Mouse (Mus musculus): Measurements from ENCODE around the gene Prr5l.

Gene Prr5l

GRCm38 (mm10) chr2:101882998-101883397 lies at the start of gene Prr5l:
Gene Prr5l, minus strand, starts transcription at chr2:101883027.
- DNase-seq (ENCODE audit: low read depth), result no peak

GRCm38 (mm10) chr2:101932169-101932936 lies 49.5 kb upstream of the Prr5l start:
- DNase-seq (ENCODE audit: low read depth), result no peak

- DNase-seq (ENCODE audit: low read depth), result no peak
Measured at GRCm38 (mm10) chr2:101925591-101926188, 42.9 kb upstream of the Prr5l start.

GRCm38 (mm10) chr2:101925183-101925582 lies 42.4 kb upstream of the Prr5l start:
- DNase-seq (ENCODE audit: low read depth), result no peak

GRCm38 (mm10) chr2:101923181-101923580 lies 40.4 kb upstream of the Prr5l start:
- no peak for DNase-seq (ENCODE audit: low read depth)

GRCm38 (mm10) chr2:101922302-101922701 lies 39.5 kb upstream of the Prr5l start:
- no peak for DNase-seq (ENCODE audit: low read depth)

GRCm38 (mm10) chr2:101920136-101920554 lies 37.3 kb upstream of the Prr5l start:
- DNase-seq (ENCODE audit: low read depth), result no peak

GRCm38 (mm10) chr2:101918518-101918917 lies 35.7 kb upstream of the Prr5l start:
- DNase-seq (ENCODE audit: low read depth), result no peak

- no peak for DNase-seq (ENCODE audit: low read depth)
Measured at GRCm38 (mm10) chr2:101909326-101910080, 26.7 kb upstream of the Prr5l start.

- no peak for DNase-seq (ENCODE audit: low read depth)
Measured at GRCm38 (mm10) chr2:101908773-101909172, 25.9 kb upstream of the Prr5l start.

GRCm38 (mm10) chr2:101907386-101908022 lies 24.7 kb upstream of the Prr5l start:
- DNase-seq (ENCODE audit: low read depth), result no peak

GRCm38 (mm10) chr2:101906379-101906690 lies 23.5 kb upstream of the Prr5l start:
- no peak for DNase-seq (ENCODE audit: low read depth)

GRCm38 (mm10) chr2:101905534-101906378 lies 22.9 kb upstream of the Prr5l start:
- DNase-seq (ENCODE audit: low read depth), result peak; percentile 78

GRCm38 (mm10) chr2:101902196-101902595 lies 19.4 kb upstream of the Prr5l start:
- no peak for DNase-seq (ENCODE audit: low read depth)

GRCm38 (mm10) chr2:101896425-101897204 lies 13.8 kb upstream of the Prr5l start:
- no peak for DNase-seq (ENCODE audit: low read depth)

- no peak for DNase-seq (ENCODE audit: low read depth)
Measured at GRCm38 (mm10) chr2:101894126-101894525, 11.3 kb upstream of the Prr5l start.

- DNase-seq (ENCODE audit: low read depth), result no peak
Measured at GRCm38 (mm10) chr2:101891143-101891542, 8.3 kb upstream of the Prr5l start.

GRCm38 (mm10) chr2:101888886-101889285 lies 6.1 kb upstream of the Prr5l start:
- no peak for DNase-seq (ENCODE audit: low read depth)

GRCm38 (mm10) chr2:101885768-101886438 lies 3.1 kb upstream of the Prr5l start, which contains the start of gene Commd9:
Gene Commd9, plus strand, starts transcription at chr2:101886247.
- DNase-seq (ENCODE audit: low read depth), result peak; percentile 97

GRCm38 (mm10) chr2:101884286-101884685 lies 1.5 kb upstream of the Prr5l start:
- DNase-seq (ENCODE audit: low read depth), result no peak
